Mouse (Mus musculus): ENCODE measurements around the gene Cypt1. TPM values are rescaled to one million over a fixed set of nuclear protein-coding genes. Genes with fewer than 3 reads are reported as not detected.

The Cypt1 gene
- polyA plus RNA-seq (2015; fragmentation: Nextera tagmentation; extraction: Ambion mirVana) = not detected in 2 replicates

DNA sequence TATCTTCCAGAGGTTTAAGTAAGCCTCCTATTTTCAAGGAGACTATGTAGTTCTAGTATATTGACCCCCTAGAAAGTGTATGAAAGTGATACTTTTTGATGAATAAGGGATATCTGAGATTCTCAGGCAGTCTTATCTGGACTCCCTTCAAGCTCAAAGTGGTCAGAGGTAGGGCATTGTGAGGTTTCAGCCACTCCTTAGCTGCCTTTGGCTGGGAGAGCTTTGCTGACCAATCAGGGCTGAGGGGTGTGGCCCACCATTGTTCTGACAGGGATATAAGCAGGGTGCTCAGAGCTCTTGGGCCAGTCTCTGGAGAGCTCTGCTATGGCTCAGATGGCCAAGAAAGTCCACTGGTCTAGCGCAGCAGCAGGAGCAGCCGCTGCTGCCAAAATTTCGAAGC is at the start of gene Cypt1:
TSS of gene Cypt1 (plus strand) at position 301 of the 400 bp plus-strand sequence.
- H3K9ac ChIP-seq = no peak within 1 kb of the TSS
- no peak within 1 kb of the TSS for H3K4me3 ChIP-seq
- no peaks in the 10 kb centered on the region for H3K9me3 ChIP-seq
- no peak within 1 kb of the TSS for H3K27ac ChIP-seq
- no peak for ATAC-seq (replicated peaks)
- H3K4me2 ChIP-seq = no peak within 1 kb of the TSS
- no peaks in the 10 kb centered on the region for H3K4me1 ChIP-seq
- no peaks in the 10 kb centered on the region for H3K36me3 ChIP-seq (replicated peaks)
- WGBS = 91% methylated on average over 3 of the region's 3 CpGs
- H3K27me3 ChIP-seq (replicated peaks) = no peaks in the 10 kb centered on the region

DNA sequence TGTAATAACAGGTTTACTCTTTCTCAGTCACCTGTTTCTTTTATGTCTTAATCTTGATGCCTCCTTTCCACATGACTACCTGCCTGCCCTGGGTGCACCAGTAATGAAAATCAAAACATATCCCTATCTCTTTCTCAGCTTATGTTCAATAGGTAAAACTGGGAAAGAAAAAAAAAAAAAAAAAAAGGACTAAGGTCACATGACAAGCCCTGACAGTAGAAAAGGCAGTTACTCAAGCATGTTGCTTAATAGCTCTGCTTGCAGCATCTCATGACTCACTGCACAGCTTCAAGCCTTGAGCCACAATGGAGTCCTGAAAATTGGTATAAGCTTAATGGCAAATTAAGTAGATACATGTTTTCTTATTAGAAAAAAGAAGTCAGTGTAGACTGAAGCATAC is 24.1 kb downstream of the Cypt1 start:
- Histone ChIP-seq H3K4me3 (no peak overlapping the region), H3K27ac (no peak overlapping the region), H3K9me3 (no peaks in the 10 kb centered on the region), H3K4me1 (no peaks in the 10 kb centered on the region), H3K27me3 (replicated peaks) (no peaks in the 10 kb centered on the region), H3K4me2 (no peak overlapping the region), H3K9ac (no peak overlapping the region), H3K36me3 (replicated peaks) (no peaks in the 10 kb centered on the region)
- no peak for ATAC-seq (replicated peaks)

DNA sequence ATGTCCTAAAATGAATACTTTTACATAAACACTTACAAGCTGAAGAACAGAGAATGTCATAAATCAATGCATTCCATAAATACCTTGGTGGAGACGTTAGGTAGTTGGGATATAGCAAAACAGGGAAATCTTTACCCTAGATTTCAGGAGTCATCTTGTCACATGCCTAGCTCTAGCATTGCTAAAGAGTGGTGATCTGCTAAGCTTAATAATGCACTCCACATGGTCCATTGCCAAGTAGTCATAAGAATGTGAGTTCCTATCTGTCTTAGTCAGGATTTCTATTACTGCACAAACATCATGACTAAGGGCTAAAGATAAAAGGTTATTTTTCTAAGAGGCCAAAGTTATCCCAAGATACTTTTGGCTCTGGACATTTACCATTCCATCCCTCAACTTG is 34.4 kb downstream of the Cypt1 start:
- WGBS = 71% methylated on average over 1 of the region's 1 CpGs
- H3K36me3 ChIP-seq (replicated peaks) = no peaks in the 10 kb centered on the region

DNA sequence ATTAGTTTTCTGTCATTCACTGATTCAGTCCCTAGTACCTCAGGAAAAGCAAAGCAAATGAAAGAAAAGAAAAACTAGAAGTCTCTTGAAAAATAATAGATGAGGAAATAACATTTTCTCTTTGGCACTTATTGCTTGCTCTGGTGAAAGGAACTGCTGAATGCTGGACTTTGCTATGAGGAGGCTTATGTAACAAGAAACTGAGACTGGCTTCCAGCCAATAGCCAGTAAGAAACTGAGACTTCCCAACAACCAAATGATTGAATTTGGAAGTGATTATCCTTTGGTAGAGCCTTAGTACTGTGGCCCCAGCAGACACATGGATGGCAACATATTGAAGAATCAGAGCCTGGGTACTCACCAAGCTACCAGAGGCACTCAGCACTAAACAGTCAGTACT is 35.8 kb downstream of the Cypt1 start:
- no peaks in the 10 kb centered on the region for H3K27me3 ChIP-seq (replicated peaks)
- no peak overlapping the region for H3K9ac ChIP-seq
- H3K4me2 ChIP-seq = no peak overlapping the region
- H3K27ac ChIP-seq = no peak overlapping the region
- ATAC-seq (replicated peaks) = no peak
- H3K36me3 ChIP-seq (replicated peaks) = no peaks in the 10 kb centered on the region
- no peak overlapping the region for H3K4me3 ChIP-seq
- H3K9me3 ChIP-seq = no peaks in the 10 kb centered on the region
- H3K4me1 ChIP-seq = no peaks in the 10 kb centered on the region

More for the DNA sequence above, 34.4 kb downstream of the Cypt1 start:
- Histone ChIP-seq H3K27ac (no peak overlapping the region), H3K4me1 (no peaks in the 10 kb centered on the region), H3K4me3 (no peak overlapping the region), H3K9ac (no peak overlapping the region), H3K9me3 (no peaks in the 10 kb centered on the region), H3K27me3 (replicated peaks) (no peaks in the 10 kb centered on the region), H3K4me2 (no peak overlapping the region)
- ATAC-seq (replicated peaks) = no peak

Other genes starting within 250 kb of the Cypt1 start
- 19.7 and 20.8 TPM in 2 replicates for gene Maoa, start 96.8 kb downstream of the Cypt1 start, polyA plus RNA-seq (2015; fragmentation: Nextera tagmentation; extraction: Ambion mirVana)

All from midbrain, embryonic 15.5 days (tissue).